Mouse (Mus musculus) forebrain, embryonic 15.5 days (tissue): ENCODE data around the gene Gimap1. TPM values are rescaled to one million over a fixed set of nuclear protein-coding genes. Genes with fewer than 3 reads are reported as not detected.

ENCODE experiments used
- ATAC-seq: fragments of 200-750 bp; cut with Nextera tagmentation; replicated peaks from 2 replicates; pipeline ENCODE4 v1.8.0; 2017; ENCODE audit warnings: mild to moderate bottlenecking, moderate TSS enrichment, moderate library complexity
- H3K27ac ChIP-seq: fragments of 300-500 bp; sonication (generic); replicated peaks from 2 replicates; pipeline ENCODE4 v1.5.1; 2015; ENCODE audit warnings: mild to moderate bottlenecking, inconsistent platforms
- H3K27me3 ChIP-seq: fragments of 300-500 bp; sonication (generic); 2 replicates; pipeline ENCODE4 v1.6.1; 2015; ENCODE audit warnings: inconsistent platforms
- H3K36me3 ChIP-seq: fragments of 300-500 bp; sonication (generic); 2 replicates; pipeline ENCODE4 v1.6.1; 2015; ENCODE audit warnings: mild to moderate bottlenecking, inconsistent platforms
- H3K4me1 ChIP-seq: fragments of 300-500 bp; sonication (generic); 2 replicates; pipeline ENCODE4 v1.6.1; 2015; ENCODE audit warnings: inconsistent platforms
- H3K4me2 ChIP-seq: fragments of 300-500 bp; sonication (generic); replicated peaks from 2 replicates; pipeline ENCODE4 v1.6.1; 2015; ENCODE audit warnings: mild to moderate bottlenecking, inconsistent platforms
- H3K4me3 ChIP-seq: fragments of 300-500 bp; sonication (generic); 2 replicates; pipeline ENCODE4 v1.5.1; 2015; ENCODE audit warnings: mild to moderate bottlenecking, inconsistent platforms
- H3K9ac ChIP-seq: fragments of 300-500 bp; sonication (generic); replicated peaks from 2 replicates; pipeline ENCODE4 v1.6.1; 2015; ENCODE audit warnings: mild to moderate bottlenecking, inconsistent platforms
- H3K9me3 ChIP-seq: fragments of 300-500 bp; sonication (generic); 2 replicates; pipeline ENCODE4 v1.6.1; 2016; ENCODE audit warnings: inconsistent platforms
- WGBS: fragments of 180-500 bp; shearing (Covaris S2); methylation state at CpG from one replicate; pipeline ENCODE4 v1.1.7; 2015; ENCODE audit warnings: mixed read lengths; 5-methylcytosine and 5-hydroxymethylcytosine counted together
- polyA plus RNA-seq: library from polyadenylated mRNA; unstranded; fragments of >200 nt; fragmentation: Nextera tagmentation; extraction: Ambion mirVana; gene quantifications from 2 replicates; pipeline ENCODE4 v1.2.1, GENCODE M21; 2015

The Gimap1 gene
- polyA plus RNA-seq, 1 experiment from 2014 or later = 4.1 TPM

DNA sequence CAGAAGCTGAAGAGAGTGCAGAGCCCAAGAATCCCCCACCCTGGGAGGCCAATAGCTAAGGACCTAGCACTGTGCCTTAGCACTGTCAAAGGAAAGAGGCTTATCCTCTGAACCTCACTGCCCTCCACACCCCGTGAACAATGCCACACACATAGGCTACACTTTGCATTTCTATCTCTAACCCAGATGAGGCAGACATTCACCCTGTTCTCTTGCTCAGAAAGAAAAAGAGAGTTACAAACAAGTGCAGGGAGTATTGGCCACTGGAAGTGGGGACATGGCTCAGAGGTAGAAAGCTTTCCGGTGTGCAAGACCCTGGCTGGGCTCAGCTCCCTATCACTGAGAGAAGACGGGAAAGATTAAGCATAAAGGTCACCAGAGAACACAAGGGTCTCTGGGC, 32.7 kb upstream of the Gimap1 start:
- no peak for ATAC-seq
- Histone ChIP-seq H3K9ac (no peak overlapping the region), H3K27ac (no peak overlapping the region), H3K4me1 (no peaks in the 10 kb centered on the region), H3K4me2 (no peak overlapping the region), H3K36me3 (no peaks in the 10 kb centered on the region), H3K4me3 (no peak overlapping the region), H3K27me3 (no peaks in the 10 kb centered on the region), H3K9me3 (no peaks in the 10 kb centered on the region)
- 52% methylated on average over 3 of the region's 3 CpGs for WGBS

- Histone ChIP-seq H3K4me1 (no peaks in the 10 kb centered on the region), H3K9ac (no peak within 1 kb of the TSS), H3K9me3 (no peaks in the 10 kb centered on the region), H3K4me2 (no peak within 1 kb of the TSS), H3K27me3 (no peaks in the 10 kb centered on the region), H3K36me3 (no peaks in the 10 kb centered on the region), H3K27ac (no peak within 1 kb of the TSS), H3K4me3 (no peak within 1 kb of the TSS)
- no peak for ATAC-seq
- 45% methylated on average over 2 of the region's 2 CpGs for WGBS
Measured at GRCm38 (mm10) chr6:48718455-48718854, 20.4 kb upstream of the Gimap1 start, which contains the start of the genes Gm28053 and Gimap7. Gene Gm28053, plus strand, starts transcription at chr6:48718607. Gene Gimap7, plus strand, starts transcription at chr6:48718621.

- no peaks in the 10 kb centered on the region for H3K27me3 ChIP-seq
- H3K9ac ChIP-seq = no peak overlapping the region
- H3K4me3 ChIP-seq = no peak overlapping the region
- no peak for ATAC-seq
- WGBS = 79% methylated on average over 4 of the region's 4 CpGs
- H3K27ac ChIP-seq = no peak overlapping the region
- no peaks in the 10 kb centered on the region for H3K36me3 ChIP-seq
- no peaks in the 10 kb centered on the region for H3K4me1 ChIP-seq
- H3K9me3 ChIP-seq = no peaks in the 10 kb centered on the region
- no peak overlapping the region for H3K4me2 ChIP-seq
Measured at GRCm38 (mm10) chr6:48720326-48720725, 18.5 kb upstream of the Gimap1 start.

DNA sequence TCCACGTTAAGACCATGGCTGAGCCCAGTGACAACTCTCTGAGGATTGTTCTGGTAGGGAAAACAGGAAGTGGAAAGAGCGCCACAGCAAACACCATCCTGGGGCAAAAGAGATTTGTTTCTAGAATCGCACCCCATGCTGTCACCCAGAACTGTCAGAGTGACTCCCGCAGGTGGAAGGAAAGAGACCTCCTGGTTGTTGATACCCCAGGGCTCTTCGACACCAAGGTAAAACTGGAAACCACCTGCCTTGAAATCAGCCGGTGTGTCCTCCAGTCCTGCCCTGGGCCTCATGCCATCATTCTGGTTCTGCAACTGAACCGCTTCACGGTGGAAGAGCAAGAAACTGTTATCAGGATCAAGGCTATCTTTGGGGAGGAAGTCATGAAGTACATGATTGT, 15.4 kb upstream of the Gimap1 start:
- H3K9ac ChIP-seq = no peak overlapping the region
- no peak overlapping the region for H3K4me2 ChIP-seq
- no peaks in the 10 kb centered on the region for H3K9me3 ChIP-seq
- ATAC-seq = no peak
- no peak overlapping the region for H3K4me3 ChIP-seq
- no peak overlapping the region for H3K27ac ChIP-seq
- 0 out of 2 replicates have a peak, but pooled peaks cover 2% of the 10 kb centered on the region for H3K4me1 ChIP-seq
- H3K27me3 ChIP-seq = no peaks in the 10 kb centered on the region
- WGBS = 87% methylated on average over 8 of the region's 8 CpGs
- no peaks in the 10 kb centered on the region for H3K36me3 ChIP-seq

- ATAC-seq = peak; percentile 60; the same call in 1 of the 2 replicates
- no peaks in the 10 kb centered on the region for H3K9me3 ChIP-seq
Measured at GRCm38 (mm10) chr6:48725476-48725875, 13.4 kb upstream of the Gimap1 start.

GRCm38 (mm10) chr6:48727761-48728160, 11.1 kb upstream of the Gimap1 start:
- H3K36me3 ChIP-seq = no peaks in the 10 kb centered on the region
- WGBS = 93% methylated on average over 5 of the region's 5 CpGs
- H3K27ac ChIP-seq = no peak overlapping the region
- H3K4me2 ChIP-seq = no peak overlapping the region
- no peaks in the 10 kb centered on the region for H3K9me3 ChIP-seq
- no peaks in the 10 kb centered on the region for H3K27me3 ChIP-seq
- H3K4me1 ChIP-seq = 0 out of 2 replicates have a peak, but pooled peaks cover 2% of the 10 kb centered on the region
- H3K4me3 ChIP-seq = no peak overlapping the region
- no peak overlapping the region for H3K9ac ChIP-seq
- no peak for ATAC-seq

More at GRCm38 (mm10) chr6:48725476-48725875, 13.4 kb upstream of the Gimap1 start:
- 0 out of 2 replicates have a peak, but pooled peaks cover 2% of the 10 kb centered on the region for H3K4me1 ChIP-seq
- no peaks in the 10 kb centered on the region for H3K27me3 ChIP-seq
- 0% methylated on average over 1 of the region's 1 CpGs for WGBS
- no peak overlapping the region for H3K4me3 ChIP-seq
- no peak overlapping the region for H3K27ac ChIP-seq
- no peak overlapping the region for H3K9ac ChIP-seq
- H3K36me3 ChIP-seq = no peaks in the 10 kb centered on the region
- no peak overlapping the region for H3K4me2 ChIP-seq

DNA sequence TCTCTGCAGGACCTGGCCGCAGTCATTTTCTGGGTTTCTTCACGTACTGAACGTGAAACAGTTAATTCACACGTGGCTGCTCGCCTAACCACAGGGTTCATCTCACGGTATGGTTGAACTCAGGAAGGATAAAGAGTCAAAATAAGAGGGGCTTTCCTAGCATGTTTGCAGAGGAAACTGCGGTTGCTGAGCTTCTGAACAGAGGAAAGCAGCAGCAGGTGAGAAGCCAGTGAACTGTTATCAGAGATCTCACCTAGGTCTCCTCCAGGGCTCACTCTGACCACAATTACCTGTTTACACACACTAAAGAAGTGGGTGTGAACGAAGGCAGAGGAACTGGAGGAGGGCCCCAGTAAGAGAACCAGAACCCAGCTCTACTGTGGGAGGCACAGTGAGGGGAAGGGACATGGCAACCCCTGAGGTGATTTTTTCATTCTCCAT, 6.0 kb upstream of the Gimap1 start:
- ATAC-seq = no peak
- Histone ChIP-seq H3K9ac (no peak overlapping the region), H3K4me3 (no peak overlapping the region), H3K4me1 (no peaks in the 10 kb centered on the region), H3K9me3 (no peaks in the 10 kb centered on the region), H3K27ac (no peak overlapping the region), H3K36me3 (no peaks in the 10 kb centered on the region), H3K27me3 (no peaks in the 10 kb centered on the region), H3K4me2 (no peak overlapping the region)
- WGBS = 61% methylated on average over 8 of the region's 8 CpGs

- no peaks in the 10 kb centered on the region for H3K36me3 ChIP-seq
- no peaks in the 10 kb centered on the region for H3K9me3 ChIP-seq
- no peaks in the 10 kb centered on the region for H3K4me1 ChIP-seq
- H3K27ac ChIP-seq = no peak overlapping the region
- 83% methylated on average over 1 of the region's 1 CpGs for WGBS
- no peak overlapping the region for H3K4me2 ChIP-seq
- no peak for ATAC-seq
- no peak overlapping the region for H3K9ac ChIP-seq
- H3K27me3 ChIP-seq = no peaks in the 10 kb centered on the region
- no peak overlapping the region for H3K4me3 ChIP-seq
Measured at GRCm38 (mm10) chr6:48733660-48734059, 5.2 kb upstream of the Gimap1 start.

DNA sequence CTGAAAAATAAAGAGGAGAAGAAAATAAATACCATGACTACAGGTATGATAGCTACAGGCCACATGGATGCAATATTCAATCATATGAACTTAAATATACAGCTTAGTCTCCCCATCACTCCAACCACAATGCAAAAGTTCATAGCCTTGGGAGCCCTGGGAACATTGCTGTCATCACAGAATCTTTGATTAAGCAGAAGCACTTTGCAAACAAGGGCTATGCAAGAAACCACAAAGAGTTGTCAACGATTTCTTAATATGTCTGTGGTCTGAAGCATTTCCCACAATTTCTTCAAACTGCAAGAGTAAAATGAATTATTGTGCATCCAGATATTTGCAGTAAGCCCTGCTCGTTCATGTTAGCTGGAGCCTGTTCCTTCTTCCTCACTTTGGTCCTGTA, 1.8 kb upstream of the Gimap1 start:
- WGBS = 78% methylated on average over 2 of the region's 2 CpGs

DNA sequence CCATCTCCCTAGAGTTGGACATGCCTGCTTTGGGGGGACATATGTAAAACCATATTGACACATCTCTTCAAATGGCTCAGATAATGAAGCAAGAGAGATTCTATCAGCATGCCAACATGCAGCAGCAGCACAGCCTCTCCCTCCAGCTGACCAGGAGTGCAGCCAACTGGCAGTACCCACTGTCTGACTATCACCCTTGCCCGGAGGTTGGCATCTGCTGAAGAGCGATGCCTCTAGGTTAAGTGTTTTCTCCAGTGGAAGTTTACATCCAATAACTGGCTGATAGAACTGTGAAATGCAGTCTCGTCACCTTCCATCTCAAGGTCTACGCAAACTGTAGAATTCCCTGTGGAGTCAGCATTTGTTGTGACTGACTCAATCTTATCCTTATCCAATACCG, 1.2 kb upstream of the Gimap1 start:
- no peak overlapping the region for H3K4me3 ChIP-seq
- H3K9me3 ChIP-seq = no peaks in the 10 kb centered on the region
- H3K27me3 ChIP-seq = peaks cover 13% of the 10 kb centered on the region
- H3K27ac ChIP-seq = no peak overlapping the region
- H3K9ac ChIP-seq = no peak overlapping the region
- 0 out of 2 replicates have a peak, but pooled peaks cover 5% of the 10 kb centered on the region for H3K4me1 ChIP-seq
- no peak overlapping the region for H3K4me2 ChIP-seq
- ATAC-seq = no peak
- WGBS = 85% methylated on average over 5 of the region's 5 CpGs
- H3K36me3 ChIP-seq = no peaks in the 10 kb centered on the region

More for the DNA sequence above, 1.8 kb upstream of the Gimap1 start:
- Histone ChIP-seq H3K9ac (no peak overlapping the region), H3K27me3 (peaks cover 7% of the 10 kb centered on the region; the same call in 1 of the 2 replicates), H3K36me3 (no peaks in the 10 kb centered on the region), H3K27ac (no peak overlapping the region), H3K4me3 (no peak overlapping the region), H3K9me3 (no peaks in the 10 kb centered on the region), H3K4me2 (no peak overlapping the region), H3K4me1 (no peaks in the 10 kb centered on the region)
- ATAC-seq = no peak

DNA sequence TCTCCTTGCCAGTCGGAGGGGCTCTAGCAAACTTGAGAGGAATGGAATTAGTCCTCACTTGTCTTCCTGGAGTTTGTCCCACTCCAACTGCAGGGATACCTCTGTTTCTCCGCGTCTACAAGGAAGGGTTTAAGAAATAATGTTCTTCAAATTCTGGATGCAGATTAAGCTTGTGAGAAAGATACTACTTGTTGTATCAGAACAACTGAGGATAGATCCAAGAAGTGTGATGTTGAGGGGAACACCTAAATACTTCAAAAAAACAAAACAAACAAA, 864 bp downstream of the Gimap1 start:
- peaks cover 24% of the 10 kb centered on the region for H3K27me3 ChIP-seq
- no peak overlapping the region for H3K4me3 ChIP-seq
- 0 out of 2 replicates have a peak, but pooled peaks cover 5% of the 10 kb centered on the region for H3K4me1 ChIP-seq
- no peak overlapping the region for H3K9ac ChIP-seq
- H3K9me3 ChIP-seq = no peaks in the 10 kb centered on the region
- H3K36me3 ChIP-seq = no peaks in the 10 kb centered on the region
- WGBS = 88% methylated on average over 3 of the region's 3 CpGs
- ATAC-seq = no peak
- no peak overlapping the region for H3K27ac ChIP-seq
- no peak overlapping the region for H3K4me2 ChIP-seq

GRCm38 (mm10) chr6:48740501-48741169, 1.8 kb downstream of the Gimap1 start:
- no peak overlapping the region for H3K27ac ChIP-seq
- H3K4me1 ChIP-seq = 0 out of 2 replicates have a peak, but pooled peaks cover 5% of the 10 kb centered on the region
- WGBS = 76% methylated on average over 3 of the region's 3 CpGs
- no peaks in the 10 kb centered on the region for H3K9me3 ChIP-seq
- no peak overlapping the region for H3K9ac ChIP-seq
- H3K36me3 ChIP-seq = no peaks in the 10 kb centered on the region
- no peak overlapping the region for H3K4me3 ChIP-seq
- H3K27me3 ChIP-seq = peaks cover 24% of the 10 kb centered on the region
- H3K4me2 ChIP-seq = no peak overlapping the region
- no peak for ATAC-seq

DNA sequence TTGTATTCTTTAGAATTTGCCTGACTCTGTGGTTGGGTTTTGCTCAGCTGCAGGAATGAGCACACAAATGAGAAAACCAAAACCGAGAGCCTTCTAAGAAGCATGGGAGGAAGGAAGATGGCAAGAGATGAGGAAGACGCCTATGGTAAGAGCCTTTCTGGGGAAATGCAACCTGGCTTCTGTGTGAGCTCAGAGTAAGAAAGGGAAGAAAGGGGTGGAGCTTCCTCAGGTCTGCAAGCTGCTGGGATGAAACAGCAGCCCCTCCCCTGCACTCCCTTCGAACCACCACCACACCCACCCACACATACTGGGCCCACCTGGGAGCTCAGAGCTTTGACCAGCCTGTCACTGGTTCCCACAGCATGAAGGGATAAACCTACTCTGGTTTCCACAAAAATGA, 2.4 kb downstream of the Gimap1 start:
- Histone ChIP-seq H3K4me1 (0 out of 2 replicates have a peak, but pooled peaks cover 5% of the 10 kb centered on the region), H3K27ac (no peak overlapping the region), H3K27me3 (peaks cover 24% of the 10 kb centered on the region), H3K4me3 (no peak overlapping the region), H3K4me2 (no peak overlapping the region), H3K36me3 (no peaks in the 10 kb centered on the region), H3K9me3 (no peaks in the 10 kb centered on the region), H3K9ac (no peak overlapping the region)
- WGBS = 22% methylated on average over 3 of the region's 3 CpGs
- no peak for ATAC-seq
